Mouse (Mus musculus) layer of hippocampus, adult 8-10 months (tissue): ENCODE data around the gene Bcl6. TPM values are rescaled to one million over a fixed set of nuclear protein-coding genes. Genes with fewer than 3 reads are reported as not detected.

Experiments used
- DNase-seq, 2 experiments: peaks; one replicate each; pipeline ENCODE4 v3.0.0; 2022; ENCODE audit warnings: low spot score in 2 of 2
- total RNA-seq, 4 experiments: library from RNA; stranded (reverse); gene quantifications; 2 replicates each; pipeline ENCODE4 v1.2.4; 2022

Bcl6 gene
- total RNA-seq, 4 experiments from 2014 or later: 44.9 to 51.7 (median 49.1) TPM

DNA sequence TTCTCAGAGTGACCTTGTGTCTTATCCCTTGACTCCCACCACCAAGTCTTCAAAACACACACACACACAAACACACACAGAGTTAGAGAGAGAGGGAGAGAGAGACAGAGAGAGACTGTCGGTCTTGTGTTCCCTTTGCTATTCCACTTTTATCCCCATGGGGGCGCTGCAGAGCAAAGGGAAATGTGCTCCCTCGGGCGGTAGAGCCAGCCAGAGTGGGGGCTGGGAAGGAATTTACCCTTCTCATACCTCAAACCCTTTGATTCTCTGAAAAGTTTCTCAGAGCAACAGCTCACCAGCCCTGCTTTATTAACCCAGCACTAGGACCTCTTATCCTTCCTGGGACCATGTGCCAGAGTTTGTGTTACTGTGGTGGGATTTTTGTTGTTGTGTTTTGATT, 2.5 kb upstream of the Bcl6 start:
- DNase-seq: peak; percentile 77 to 91

DNA sequence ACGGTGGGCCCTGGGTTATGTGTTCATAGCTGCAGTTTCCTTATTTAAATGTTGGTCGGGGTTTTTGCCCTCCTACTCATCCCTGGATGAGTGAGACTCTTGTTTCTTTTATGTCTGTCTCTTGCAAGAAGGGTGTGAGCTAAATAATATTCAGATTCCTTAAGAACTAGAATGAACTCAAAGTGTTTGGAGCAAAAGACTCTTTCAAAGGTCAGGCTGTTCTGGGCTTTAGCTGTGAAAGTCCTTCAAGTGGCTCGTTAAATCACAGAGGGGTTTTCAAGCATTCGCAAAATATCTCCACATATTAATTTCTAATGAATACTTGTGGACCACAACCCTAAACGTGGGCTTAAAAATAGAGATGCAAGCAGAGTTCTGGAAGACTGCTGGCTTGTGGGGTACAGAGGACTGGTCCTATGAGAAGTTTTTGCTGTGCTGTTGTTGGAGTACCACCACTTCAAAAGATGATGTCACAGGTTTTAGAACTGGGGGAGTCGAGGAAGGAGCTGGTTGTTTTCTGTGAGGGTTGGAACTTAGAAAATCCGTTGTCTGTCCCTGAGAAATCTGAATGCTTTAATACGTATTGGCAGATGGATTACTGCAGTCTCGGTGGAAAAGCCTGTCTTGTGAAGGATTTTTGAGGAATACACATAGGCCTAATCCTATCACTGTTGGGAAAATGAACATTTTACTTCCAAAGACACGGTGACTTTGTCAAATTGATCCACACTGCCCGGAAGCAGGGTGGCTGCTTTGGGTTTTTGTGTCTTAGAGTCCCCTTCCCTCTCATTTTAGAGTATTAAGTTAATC, 1.7 kb upstream of the Bcl6 start:
- DNase-seq: no peak

DNA sequence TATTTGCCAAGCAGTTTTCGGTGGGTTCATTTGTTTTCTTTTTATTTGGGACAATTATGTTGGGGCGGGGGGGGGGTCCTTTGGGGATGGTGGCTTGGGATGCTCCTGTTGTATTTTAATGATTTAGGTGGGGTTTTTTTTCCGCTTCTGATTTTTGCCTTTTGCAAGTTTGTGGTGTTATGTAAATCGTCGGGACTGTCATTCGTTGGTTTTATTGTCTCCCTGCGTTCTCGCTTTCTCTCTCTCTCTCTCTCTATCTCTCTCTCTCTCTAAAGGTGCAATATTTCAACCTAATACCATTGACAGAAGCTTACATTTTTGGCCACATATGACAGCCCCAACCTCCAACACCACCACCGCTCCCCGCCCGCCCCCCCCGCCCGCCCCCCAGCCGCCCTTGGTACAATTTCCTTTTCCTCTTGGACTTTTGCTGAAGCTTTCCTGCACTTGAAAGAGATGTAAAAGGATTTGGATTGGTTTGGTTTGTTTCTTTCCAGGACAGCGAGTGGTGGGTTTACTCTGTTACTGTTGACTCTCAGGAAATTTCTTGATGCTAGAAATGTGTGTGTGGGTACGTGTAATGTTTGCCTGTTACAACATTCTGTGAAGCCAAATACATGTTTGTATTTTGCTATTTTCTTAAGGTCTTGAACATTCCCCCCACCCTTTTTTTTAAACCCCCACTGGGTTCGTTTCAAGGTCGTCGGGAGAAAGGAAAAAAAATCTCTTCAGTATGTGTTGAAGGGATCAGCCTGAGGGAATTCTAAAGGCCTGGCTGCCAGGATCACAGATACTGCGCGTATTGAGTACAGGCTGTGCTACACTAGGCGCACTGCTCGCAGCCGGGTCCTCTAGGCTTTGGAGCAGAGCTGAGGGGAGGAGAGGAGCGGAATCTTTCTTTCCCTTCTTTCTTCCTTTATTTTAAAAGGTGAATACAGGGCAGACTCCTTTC, 833 bp upstream of the Bcl6 start:
- DNase-seq: peak in 1 of 2 experiments; percentile 63

DNA sequence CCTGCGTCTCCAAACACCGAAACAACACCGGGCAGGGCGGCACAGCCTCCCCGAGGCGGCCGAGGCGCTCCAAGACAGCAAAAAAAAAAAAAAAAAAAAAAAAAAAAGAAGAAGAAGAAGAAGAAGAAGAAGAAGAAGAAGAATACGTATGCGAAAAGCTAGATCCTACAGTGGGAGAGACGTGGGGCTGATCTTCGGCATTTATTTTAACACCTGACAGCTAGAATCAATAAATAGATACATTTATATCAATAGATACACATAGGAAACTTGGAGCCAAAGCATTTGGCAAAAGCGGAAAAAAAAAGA, 541 bp downstream of the Bcl6 start:
- no peak for DNase-seq

DNA sequence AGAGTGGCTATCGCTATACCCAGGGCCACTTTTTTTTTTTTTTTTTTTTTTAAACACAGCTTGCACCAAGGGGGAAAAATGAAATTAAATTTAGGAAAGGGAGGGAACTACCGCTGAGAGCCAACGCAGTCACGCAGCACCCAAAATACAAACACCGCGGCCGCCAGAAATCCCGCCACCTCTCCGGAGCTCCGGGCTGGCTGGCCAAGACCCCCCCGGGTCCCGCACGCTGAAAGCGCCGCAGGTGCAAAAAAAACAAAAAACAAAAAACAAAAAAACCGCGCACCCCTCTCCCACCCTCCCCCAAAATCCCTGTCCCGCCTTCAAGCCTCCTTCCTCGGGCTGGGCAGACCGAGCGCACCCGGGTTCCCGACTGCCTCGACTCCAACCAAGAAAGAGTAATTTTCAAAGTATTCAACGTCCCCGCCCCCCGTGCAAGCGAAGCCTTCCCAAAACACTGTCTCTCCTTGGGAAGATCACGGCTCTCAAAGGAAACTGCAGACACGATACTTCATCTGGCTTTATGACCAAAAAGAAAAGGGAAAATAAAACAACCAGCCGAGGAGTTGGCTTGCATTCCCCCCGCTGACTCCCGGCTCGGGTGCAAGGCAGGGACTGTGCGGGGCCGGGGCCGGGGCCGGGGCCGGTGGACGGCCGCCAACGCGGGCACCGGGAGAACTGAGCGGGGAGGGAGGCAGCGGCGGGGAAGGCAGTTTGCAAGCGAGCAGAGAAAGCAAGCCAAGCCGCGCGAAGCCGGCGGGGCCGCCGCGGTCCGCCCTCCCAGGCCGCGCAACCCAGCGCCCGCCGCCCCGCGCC, 1.1 kb downstream of the Bcl6 start:
- no peak for DNase-seq

DNA sequence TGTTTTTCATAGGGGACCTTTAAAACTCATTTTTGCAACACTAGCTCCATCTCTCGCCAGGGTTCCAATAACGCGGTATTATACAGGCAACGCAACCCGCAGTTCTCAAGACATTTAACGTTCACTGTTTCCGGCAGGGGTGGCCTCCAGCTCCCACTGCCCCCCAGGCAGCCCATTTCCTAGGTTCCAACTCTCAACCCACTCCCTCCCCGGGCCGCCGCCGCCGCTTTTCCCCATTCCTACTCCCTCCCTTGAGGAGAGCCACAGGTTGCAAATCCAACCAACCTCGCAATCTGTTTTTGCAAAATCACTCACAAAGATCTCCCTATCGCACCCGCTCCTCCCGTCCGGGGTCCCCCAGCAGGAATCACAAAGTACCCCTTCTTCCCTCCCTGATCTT, 1.8 kb downstream of the Bcl6 start:
- DNase-seq: no peak

DNA sequence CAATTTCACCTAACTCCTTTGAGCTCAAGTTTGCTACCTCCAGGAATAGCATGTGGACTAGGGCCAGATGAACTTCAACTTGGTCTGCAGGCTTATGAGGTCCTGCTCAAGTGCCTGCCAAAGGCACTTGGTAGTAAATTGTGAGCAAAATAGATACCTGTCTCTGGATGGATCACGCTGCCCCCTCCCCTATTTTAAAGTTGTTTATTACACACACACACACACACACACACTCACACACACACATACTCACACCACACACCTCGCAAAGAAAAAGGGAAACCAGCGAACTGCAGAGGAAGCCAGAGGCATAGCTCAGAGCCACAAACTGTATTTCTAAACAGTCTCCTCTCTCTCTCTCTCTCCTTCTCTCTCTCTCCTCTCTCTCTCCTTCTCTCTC, 2.5 kb downstream of the Bcl6 start:
- no peak for DNase-seq

DNA sequence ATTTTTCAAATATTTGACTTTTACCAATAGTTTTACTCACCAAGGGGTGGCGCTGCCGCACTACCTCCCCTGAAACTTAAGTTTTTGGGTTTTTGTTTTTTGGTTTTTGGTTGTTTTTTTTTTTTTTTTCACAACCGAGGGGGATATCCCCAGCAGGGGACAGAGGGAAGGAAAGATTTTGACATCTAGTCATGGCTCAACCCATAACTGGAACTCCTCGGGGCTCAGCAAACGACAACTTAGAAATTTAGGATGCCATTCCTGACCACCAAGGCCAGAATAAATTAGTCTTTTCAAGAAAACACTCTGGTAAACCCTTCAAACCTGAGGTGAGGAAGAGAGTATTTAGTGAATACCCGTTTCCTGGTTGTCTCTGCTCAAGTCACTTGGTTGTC, 3.2 kb downstream of the Bcl6 start:
- DNase-seq: no peak

DNA sequence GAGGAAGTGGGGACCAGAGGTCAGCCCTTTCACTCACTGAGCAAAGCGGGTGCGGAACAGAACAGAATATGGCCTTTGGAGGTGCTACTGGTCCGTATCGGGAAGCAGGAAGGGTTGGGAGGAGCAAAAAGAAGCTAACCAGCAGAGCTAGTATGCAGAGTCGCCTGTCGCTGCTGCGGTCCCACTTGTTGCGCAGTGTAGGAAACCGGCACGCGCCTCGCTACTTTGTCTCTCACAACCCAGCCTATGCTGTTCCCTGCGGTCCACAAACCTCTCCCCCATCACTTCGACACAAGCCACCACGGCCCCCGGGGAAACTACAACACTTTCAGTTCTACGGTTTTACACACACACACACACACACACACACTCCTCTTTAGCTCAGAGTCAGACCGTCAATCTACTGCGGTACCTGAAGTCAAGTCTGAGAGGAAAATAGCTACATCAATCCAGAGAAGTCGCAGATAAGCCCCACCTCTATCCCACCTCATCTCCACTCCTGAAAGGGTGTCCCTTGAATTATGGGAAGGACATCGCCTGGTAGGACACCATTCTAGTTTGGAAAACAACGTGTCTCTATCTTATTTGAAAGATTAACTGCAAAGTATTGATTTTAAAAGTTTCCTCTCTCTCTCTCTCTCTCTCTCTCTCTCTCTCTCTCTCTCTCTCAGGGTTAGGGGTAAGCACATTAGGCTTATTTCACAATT, 3.7 kb downstream of the Bcl6 start:
- peak in 1 of 2 experiments; percentile 40 for DNase-seq

DNA sequence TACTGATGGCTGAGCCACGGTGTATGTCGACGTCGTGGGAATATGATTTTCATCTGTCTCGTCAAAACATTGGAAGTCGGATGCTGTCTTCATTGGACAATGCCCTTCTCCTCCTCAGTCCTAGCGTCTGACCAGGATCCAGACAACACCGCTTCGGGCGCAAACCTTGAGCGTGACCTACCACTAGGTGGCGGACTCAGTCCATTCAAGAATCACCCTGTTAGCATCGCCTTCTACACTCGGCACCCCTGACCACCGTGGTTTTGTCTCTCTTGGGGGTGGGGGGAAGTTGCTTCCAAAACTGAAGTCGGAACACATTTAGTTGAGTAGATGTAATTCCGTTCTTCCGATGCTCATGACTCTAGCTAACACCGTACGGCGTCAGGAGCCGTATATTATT, 4.5 kb downstream of the Bcl6 start:
- DNase-seq: peak; percentile 83 to 92

DNA sequence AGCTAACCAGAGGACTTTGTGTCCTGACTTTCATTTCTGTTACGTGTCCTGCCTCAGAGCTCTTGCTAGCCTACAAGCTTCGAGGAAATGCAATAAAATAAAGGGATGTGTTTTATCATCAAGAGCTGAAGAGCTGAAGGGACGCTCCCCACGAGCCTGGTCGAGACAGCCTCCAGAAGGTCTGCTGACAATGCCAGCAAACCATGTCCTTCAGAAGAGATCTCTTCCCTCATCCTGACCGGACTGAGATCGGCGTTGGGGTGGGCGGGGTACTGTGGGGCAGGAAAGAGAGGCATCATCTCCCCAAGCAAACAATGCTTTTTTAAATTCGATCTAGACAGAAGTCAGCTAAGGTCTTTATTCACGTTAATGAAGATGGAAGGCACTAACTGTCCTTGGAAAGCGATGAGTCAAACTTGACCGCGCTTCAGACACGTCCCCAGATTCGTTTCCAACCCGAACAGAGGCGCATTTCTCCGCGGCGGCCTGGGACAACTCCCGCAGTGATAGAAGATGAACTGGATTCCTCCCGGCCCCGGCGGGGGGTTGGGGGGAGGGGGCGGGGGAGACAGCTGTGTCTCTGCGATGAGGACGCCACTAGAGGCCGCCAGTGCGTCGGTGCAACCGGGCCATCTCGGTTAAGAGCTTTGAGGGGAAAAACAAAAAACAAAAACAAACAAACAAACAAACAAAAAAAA, 5.6 kb downstream of the Bcl6 start:
- peak in 1 of 2 experiments; percentile 71 for DNase-seq

DNA sequence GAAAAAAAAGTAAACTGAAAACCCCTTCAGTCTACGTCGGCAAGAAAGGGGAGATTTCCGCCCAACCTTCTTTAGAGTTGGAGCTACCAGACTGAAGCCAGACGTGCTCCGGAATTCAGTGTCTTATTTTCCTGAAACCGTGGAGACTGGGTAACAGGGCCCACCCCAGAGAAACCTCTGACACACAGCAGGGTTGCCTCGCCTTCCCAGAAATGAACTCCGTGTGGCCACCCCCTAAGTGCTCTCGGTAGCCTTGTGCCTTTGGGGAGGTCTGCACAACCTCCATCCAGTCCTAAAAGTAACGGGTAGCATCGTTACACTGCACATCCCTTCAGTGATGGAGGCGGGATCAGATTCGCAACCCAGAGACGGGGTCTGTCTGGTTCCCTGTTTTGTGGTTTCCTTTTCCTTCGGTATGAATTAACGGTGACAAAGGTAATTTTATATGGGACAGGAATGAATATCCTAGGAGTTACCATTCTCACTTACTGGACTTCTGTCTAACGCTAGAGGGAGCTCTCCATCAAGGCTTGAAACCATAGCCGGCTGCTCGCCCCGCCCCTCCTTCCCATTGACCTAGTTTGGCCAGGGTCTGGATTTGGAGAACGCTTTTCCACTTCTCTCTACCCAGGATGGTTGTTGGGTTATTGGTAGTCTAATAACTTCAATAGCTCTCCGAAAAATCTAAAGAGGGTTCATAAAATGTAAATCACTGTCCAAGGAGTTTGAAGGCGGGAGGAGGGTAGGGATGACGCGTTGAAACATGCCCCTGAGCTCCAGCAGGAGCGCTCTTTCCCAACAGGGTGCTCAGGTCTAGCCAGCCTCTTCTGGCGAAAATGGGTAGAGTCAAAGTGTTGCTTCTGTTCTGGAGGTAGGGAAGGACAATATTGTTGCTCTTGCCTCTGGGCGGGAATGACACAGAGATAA, 6.5 kb downstream of the Bcl6 start:
- peak; percentile 68 to 76 for DNase-seq

DNA sequence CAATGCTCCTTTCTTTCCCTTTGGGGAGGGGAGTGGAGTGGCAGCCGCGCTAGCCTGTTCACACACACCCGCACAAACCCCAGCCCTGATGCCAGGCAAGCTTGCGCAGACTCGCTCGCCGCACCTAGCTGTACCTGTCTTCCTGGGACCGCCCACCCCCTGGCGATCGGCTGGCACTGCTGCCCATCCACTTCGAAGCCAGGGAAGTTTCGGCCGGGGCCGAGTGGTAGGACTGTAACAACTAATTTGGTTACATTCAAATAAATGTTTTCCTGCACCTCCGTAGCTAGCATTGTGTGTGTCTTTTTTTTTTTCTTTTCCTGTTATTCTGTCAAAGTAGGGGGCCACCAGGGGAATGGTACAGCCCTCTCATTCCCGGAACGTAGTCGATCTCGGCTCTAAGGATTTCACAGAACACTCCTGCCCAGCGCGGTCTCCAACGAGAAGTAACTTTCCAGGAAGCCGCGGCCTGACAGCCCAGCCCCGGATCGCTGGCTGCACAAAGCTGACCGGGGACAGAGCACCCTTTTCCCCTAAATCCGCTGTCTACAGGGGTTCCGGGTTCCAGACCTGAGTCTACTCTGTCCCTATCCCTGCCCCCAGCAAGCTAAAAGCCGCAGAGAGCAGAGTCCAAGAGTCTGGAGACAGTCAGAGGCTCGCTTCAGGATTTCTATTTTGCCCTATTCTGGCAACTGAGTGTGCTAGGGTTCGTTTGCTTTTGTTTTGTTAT, 7.5 kb downstream of the Bcl6 start:
- DNase-seq: no peak

DNA sequence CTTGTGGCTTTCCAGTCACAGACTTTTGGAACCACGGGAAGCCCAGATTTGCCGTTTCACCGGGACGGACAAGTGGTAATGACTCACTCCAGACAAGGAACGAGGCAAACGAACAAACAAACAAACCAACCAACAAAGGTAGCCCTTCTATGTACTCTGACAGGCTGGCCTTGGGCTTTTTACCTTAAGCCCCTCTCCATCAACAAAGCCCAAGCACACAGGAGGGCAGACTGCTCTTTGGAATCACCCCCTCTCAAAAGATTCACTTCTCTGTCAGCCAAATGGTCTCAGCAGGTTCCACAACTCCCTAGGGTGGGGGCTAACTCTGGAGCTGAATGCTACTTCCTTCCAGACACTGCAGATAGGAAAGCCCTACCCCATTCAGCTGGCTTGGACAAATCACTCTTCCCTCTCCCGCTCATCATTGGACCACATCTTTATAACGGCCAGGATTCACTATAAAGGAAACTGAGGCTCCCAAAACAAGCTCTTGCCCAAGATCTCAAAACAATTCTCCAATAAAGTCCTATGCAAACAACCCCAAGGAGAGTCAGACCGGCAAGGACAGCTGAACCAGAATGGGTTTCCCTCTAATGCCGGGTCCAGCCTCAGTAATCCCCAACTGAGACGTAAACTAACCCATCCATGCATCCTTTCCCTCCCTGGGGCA, 8.3 kb downstream of the Bcl6 start:
- no peak for DNase-seq

DNA sequence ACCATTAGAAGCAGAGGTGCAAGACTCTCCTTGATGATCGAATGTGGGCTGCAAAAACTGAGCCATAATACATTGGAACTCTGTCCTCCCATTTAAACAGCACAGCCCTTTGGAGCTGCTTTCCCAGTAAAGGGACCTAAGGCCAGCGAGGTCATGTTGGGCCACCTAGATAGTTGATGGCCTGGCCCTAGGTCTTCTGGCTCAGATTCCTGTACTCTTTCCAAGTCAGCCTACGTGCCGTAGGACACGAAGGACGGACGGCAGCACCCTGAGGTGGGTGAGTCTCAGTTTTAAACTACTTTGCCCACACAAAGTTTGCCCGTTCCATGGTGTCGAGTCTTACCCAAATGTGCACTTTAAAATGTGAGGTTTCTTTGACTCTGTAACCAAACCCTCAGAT, 9.2 kb downstream of the Bcl6 start:
- DNase-seq: no peak

DNA sequence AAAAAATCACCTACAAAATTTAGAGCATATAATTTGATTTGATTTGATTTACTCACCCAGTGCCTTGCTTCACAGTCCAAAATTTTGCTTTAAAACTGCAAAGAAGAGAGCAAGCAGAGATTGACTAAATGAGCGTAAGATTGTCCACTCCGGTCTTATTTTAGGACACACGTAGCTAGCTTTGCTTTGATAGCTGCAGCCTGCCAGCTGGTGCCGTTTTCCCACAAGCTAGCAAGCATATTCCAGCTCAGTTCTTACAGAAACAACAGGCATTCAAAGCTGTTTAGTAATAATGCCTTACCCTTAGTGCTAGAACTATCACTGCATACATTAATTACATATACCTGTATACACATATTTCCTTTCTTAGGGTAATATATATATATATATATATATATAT, 10.2 kb downstream of the Bcl6 start:
- DNase-seq: no peak

DNA sequence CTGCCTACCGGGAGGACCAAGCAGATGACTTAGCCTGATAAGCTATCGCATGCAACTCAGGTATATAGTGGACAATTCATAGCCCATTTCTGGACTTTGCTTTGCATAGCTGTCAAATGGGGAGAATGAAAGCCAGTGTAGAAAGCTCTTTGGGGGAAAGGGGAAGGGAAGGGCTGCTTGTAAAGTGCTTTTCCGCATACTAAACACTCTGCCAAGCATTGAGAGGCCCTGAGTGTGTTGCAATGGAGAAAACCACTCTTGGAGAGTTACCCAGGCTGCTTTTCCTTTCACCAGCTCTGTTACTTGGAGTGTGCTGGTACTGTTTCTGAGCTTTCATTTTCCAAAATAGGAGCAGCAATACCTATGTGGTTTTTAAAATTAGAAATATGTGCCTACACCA, 10.9 kb downstream of the Bcl6 start:
- no peak for DNase-seq

DNA sequence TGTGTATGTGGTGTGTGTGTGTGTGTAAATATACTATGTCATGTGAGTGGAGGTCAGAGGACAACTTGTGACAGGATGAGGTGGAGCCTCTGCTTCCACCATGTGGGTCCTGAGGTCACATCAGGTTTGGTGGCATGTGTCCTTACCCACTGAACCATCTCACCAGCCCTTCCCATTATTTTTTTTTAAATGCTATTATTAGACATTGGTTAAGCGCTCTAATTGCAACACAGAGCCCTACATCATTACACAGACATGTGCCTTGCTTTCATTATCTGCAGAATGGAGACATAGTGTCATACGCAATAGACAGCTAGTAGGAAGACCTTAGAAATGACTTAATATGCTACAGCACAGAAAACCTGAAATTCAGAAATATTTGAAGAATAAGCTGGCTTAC, 12.5 kb downstream of the Bcl6 start:
- no peak for DNase-seq
